Mouse (Mus musculus): ENCODE results near the gene Synm.

Gene Synm

DNA sequence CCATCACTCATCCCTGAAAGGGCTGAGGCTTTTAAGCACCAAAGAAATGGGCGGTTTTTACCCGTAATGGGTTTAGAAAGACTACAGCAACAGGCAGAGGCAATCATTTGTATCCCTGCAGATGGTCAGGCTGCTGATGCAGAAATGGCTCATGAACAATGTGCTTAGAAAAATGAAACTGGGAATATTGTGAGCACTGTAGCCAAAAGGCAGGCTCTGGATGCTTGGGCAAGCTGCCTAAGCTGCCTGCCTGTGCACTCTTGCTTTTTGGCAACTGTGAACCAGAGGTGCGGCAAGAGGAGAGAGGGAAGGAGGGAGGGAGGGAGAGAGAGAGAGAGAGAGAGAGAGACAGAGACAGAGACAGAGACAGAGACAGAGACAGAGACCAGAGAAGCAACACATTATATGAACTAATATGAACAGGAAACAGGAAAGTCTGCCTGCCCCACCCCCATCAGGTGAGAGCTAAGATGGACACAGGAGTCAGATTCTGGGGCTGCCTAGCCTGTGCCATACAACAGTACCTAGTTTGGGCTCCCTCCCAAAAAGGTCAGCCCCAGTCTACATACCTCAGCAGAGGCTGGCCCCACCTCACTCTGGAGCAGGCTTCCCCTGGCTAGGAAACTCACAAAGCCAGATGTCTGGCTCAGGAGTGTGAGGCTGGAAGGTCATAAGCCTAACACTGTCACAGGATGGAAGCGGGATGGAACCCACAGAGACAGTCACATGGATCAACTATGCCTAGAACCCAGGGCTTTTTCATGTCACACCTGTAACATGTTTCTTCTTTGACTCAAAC, 9.9 kb downstream of the Synm start:
- DNase-seq (ENCODE audit: low spot score): no peak

GRCm38 (mm10) chr7:67747731-67748305, 11.7 kb downstream of the Synm start:
- DNase-seq (ENCODE audit: low spot score): no peak

- no peak for DNase-seq (ENCODE audit: low spot score)
These were observed 17.8 kb downstream of the Synm start for GRCm38 (mm10) chr7:67741706-67742105.

DNA sequence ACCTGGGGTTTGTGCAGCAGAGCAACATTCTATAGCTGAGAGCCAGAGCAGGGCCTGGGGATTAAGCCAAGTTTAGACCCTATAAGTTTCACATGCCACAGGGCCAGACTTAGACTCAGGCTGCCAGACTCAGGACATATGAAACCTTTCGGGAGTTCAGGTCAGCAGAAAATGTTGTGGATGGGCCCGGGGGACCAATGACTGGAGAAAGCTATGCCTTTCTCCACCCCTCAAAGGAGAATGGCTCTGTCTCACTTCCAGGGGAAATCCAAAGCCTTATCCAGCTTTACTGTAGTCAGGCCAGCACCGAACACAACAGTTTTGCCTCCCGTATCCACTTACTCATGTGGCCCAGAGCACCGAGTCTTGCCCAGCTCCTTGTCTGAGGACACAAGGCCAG, 18.7 kb downstream of the Synm start:
- DNase-seq (ENCODE audit: low spot score): peak; percentile 45

GRCm38 (mm10) chr7:67740382-67740781, 19.2 kb downstream of the Synm start:
- DNase-seq (ENCODE audit: low spot score): no peak

GRCm38 (mm10) chr7:67732276-67732675, 27.3 kb downstream of the Synm start:
- no peak for DNase-seq (ENCODE audit: low spot score)

DNA sequence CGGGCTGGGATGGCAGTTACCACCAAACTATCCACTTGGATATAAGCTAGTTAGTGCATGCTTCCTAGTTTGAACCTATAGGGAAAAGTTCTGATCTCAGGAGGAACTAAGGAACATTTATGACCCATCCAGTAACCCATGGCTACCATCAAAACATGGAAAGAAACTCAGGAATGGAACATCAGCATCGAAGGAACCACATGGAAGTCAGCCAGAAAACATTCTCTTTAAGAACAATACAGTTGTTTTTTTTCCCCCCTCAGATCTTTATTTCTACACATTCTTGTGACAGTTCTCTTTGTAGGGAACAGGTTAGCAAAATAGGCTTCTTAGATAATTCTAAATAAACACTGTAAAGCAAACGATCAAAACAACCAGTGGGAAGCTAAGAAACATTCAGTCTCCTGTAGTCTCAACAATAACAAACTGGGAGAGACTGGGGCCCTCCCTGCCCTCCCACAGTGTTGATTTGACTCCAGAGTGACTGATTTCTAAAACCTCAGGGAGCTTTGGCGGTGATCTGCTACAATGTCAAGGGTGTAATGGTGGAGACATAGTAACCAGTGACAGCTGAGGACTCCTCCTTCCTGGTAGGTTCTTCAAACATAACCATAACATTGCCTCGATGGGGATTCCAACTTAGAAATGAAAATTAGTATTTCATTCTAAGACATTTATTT, 29.0 kb downstream of the Synm start:
- DNase-seq (ENCODE audit: low spot score): no peak

DNA sequence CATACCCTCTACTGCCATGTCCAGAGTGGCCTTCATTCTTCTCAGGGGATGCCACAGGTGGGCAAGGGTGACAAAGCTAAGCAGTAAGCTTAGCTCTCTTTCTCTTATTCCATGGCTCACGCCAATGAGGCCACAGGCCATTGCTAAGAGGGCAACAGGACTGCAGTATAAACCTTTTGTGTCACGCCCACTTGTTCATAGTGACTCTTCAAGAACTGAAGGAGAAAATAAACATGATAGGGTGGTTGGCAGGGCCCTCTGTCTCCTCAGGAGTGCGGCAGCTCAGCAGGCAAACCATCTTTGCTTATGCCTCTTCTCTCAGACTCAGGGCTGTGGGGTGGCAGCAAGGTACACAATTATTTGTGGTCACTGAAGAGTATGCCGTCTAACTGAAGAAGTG, 30.7 kb downstream of the Synm start:
- no peak for DNase-seq (ENCODE audit: low spot score)

GRCm38 (mm10) chr7:67728203-67728602, 31.3 kb downstream of the Synm start:
- no peak for DNase-seq (ENCODE audit: low spot score)

- no peak for DNase-seq (ENCODE audit: low spot score)
These were observed 34.5 kb downstream of the Synm start for GRCm38 (mm10) chr7:67725016-67725415.

DNA sequence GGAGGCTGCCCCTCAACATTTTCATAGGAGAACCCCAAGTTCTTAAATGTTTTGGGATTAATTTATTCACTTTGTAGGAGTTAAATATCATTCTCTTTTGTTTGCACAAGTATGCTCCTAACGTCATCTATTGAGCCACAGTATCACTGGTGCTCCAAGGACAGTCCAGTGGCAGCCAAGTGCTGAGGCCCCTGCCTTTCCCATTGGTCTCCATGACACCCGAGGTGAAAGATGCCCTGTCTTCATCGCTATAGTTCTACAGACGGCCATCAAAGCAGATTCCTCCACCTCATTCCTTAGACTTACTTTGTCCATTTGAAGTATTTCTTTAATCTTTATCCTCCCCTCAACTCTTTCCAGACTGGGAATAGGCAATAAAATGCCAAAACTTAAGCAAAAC, 35.0 kb downstream of the Synm start:
- no peak for DNase-seq (ENCODE audit: low spot score)

DNA sequence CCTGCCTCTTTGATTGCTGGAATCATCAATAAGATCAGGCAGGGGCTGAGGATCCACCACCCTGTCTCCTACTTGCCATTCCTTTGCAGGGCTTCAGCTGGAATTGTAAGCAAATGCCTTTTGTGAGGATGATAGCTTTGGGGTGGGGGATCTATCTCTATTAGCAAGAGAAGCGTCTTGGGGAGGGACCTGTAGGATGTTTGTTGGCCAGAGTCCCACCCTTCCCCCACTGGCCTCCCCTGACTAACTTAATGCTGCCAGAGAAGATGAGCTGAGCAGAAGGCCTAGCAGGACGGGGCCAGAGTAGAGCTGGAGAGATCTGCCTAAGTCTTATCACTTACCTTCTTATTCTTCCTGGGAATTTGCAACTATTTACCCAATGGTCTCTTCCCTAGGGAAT, 37.4 kb downstream of the Synm start:
- DNase-seq (ENCODE audit: low spot score): no peak

GRCm38 (mm10) chr7:67718804-67719203, 40.7 kb downstream of the Synm start:
- no peak for DNase-seq (ENCODE audit: low spot score)

DNA sequence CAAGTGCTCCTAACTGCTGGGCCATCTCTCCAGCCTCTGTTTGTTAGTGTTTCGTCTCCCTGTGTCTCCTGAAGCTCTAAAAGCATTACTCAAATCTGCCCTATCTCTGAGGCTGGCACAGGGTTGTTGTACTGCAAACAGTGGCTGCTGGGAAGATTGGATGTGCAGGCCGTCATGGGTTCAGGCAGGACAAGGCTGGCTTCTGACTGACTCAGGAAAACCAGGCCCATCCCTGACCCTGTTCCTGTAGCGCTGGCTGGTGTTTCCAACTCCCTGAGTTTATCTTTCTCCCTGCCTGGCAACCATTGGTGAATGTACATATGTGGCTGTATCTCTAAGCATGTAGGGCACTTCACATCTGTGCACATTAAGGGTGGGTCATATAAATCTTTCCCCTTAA, 42.0 kb downstream of the Synm start:
- no peak for DNase-seq (ENCODE audit: low spot score)

DNA sequence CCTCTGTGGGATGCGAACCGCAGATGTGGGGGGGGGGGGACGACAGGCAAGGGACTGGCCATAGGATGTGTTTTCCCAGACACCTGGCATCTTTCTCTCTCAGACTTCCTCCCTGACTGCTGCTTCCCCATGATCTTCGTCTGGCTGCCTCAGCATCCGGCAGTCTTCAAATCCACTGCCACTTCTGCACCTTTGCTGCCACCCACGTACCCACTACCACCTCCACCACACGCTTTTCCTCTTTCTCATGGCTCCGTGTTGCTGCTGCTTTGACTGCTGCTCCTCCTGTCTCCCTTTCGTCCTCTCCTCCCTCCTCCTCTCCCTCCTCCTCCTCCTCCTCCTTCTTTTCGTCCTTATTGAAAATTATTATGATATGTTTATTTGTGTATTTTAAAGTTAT, 42.6 kb downstream of the Synm start:
- DNase-seq (ENCODE audit: low spot score): no peak

- no peak for DNase-seq (ENCODE audit: low spot score)
These were observed 43.2 kb downstream of the Synm start for GRCm38 (mm10) chr7:67716213-67716878.

GRCm38 (mm10) chr7:67715176-67715575, 44.4 kb downstream of the Synm start:
- no peak for DNase-seq (ENCODE audit: low spot score)

- no peak for DNase-seq (ENCODE audit: low spot score)
These were observed 45.6 kb downstream of the Synm start for GRCm38 (mm10) chr7:67713820-67714510.

GRCm38 (mm10) chr7:67710216-67710615, 49.3 kb downstream of the Synm start:
- peak; percentile 56 for DNase-seq (ENCODE audit: low spot score)

DNA sequence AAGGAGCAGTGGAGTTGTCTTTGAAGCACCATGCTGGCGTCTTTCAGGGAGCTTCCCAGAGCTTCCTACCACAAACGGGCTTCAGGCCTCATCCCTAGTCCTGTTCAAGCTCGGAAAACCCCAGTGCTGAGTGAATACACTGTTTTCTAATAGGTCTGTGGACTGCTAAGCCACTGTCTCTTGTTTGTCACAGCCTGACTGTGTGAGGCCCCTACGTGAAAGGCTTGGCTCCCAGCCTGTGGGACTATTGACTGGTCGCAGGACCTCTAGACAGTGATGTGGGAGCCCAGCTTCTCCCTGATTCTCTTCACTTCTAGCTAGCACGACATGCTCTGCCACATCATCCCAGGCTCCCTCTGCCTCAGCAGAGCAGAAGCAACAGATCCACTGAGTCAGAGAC, 51.4 kb downstream of the Synm start:
- DNase-seq (ENCODE audit: low spot score): no peak

DNA sequence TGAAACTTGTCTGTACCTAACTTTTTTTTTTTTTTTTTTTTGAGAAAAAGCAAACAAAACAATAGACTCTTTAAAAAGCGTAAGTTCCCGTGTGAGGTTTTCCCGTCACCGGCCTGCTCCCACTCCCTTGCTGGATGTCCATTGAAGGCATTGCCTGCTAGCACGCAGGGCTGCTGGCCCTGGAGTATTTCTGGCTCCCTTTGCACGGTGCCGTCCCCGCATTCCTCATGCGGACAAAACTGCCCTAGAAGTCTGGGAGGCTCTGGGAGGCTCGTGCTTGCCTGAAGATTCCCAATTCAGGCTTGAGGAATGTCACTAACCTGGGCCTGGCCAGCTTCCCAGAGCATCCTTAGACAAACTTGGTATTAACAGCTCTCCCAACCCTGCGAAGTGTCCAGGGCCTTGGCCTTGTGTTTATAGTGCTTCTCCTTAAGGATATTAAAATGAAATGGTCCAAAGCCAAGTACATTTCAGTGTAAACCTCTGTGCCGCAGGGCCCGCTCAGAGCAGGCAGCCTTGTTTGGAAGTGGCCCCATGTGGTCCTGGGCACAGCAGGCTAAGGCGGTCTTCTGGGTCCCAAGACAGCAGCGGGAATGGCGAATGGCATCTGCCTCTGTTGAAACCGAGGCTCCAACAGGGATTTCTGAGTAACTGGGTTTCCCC, 58.2 kb downstream of the Synm start:
- DNase-seq (ENCODE audit: low spot score): no peak

DNA sequence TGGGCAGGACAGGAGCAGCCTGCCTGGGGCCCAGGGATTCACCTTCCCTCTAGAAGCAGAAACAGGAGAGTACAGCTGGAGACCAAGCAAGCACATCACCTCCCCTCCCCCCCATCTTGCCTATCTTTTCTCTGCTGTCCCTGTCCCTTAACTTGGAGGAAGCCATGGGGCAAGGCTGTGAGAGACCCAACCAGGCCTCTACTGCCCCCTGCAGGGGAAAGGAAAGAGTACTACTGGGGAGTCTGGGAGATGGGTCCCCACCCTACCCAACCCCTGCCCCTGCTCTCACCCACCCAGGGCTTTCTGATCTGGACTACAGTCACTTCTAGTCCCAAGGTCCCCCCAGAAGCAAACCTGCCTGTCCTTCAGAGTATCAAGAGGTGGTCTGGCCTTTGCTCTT, 58.7 kb downstream of the Synm start:
- peak; percentile 71 for DNase-seq (ENCODE audit: low spot score)
